18 mouse cellular contexts compared by ENCODE assay signal in genomic region chr11:119432706-119433105, GRCm38 (mm10). TPM values are rescaled to one million over a fixed set of nuclear protein-coding genes. Genes with fewer than 3 reads are reported as not detected.
DNase-seq lines count a peak whose midpoint lies in the region; ATAC-seq and TF ChIP-seq lines count a peak whose summit lies in the region.
"Had no signal": no experiment of that assay in that cellular context is flagged by ENCODE, and none has a peak within 500 bp of the region (broad histone marks: within the 10 kb centered on the region; RNA-seq: fewer than 3 reads in every experiment).

No protein-coding gene starts in this region.

- no peak overlapping the region for H3K4me2 ChIP-seq in stomach, embryonic 15.5 days
- H3K4me2 ChIP-seq in stomach, postnatal 0 days (replicated peaks; ENCODE audit: low read depth) = no peak overlapping the region
- no peak overlapping the region for H3K4me2 ChIP-seq in forebrain, embryonic 12.5 days
- no peak overlapping the region for H3K4me2 ChIP-seq in lung, postnatal 0 days (replicated peaks; ENCODE audit: low read depth, low read length)
- H3K4me2 ChIP-seq: hindbrain, embryonic 13.5 days; limb, embryonic 12.5 days; midbrain, embryonic 15.5 days; neural tube, embryonic 12.5 days had no signal

- WGBS in stomach, embryonic 15.5 days = 76% methylated on average over 7 of the region's 7 CpGs
- WGBS in stomach, postnatal 0 days = 68% methylated on average over 7 of the region's 7 CpGs
- WGBS in forebrain, embryonic 12.5 days = 80% methylated on average over 7 of the region's 7 CpGs
- 73% methylated on average over 7 of the region's 7 CpGs for WGBS in lung, postnatal 0 days

- DNase-seq in stomach, postnatal 0 days (ENCODE audit: low spot score) = no peak
- peak; percentile 10 for DNase-seq in cerebellum, adult 9-10 months
- peak; percentile 79 for DNase-seq in liver
- no peak for DNase-seq in lung, postnatal 0 days (ENCODE audit: low spot score)
- DNase-seq in B cell, adult 2 months = no peak
- DNase-seq: gastrocnemius, postnatal 36 days; lung, postnatal 36 days; retina, postnatal 1 day; thymus, postnatal 25 days had no signal

- H3K9ac ChIP-seq in stomach, embryonic 15.5 days = no peak overlapping the region
- no peak overlapping the region for H3K9ac ChIP-seq in stomach, postnatal 0 days (ENCODE audit: low read length)
- H3K9ac ChIP-seq in forebrain, embryonic 12.5 days = no peak overlapping the region
- no peak overlapping the region for H3K9ac ChIP-seq in lung, postnatal 0 days (replicated peaks; ENCODE audit: low read depth)
- H3K9ac ChIP-seq: hindbrain, embryonic 13.5 days; limb, embryonic 12.5 days; midbrain, embryonic 15.5 days; neural tube, embryonic 12.5 days had no signal

- H3K4me3 ChIP-seq in stomach, embryonic 15.5 days (replicated peaks) = no peak overlapping the region
- no peak overlapping the region for H3K4me3 ChIP-seq in stomach, postnatal 0 days (ENCODE audit: low read depth, low read length)
- H3K4me3 ChIP-seq in forebrain, embryonic 12.5 days (replicated peaks) = no peak overlapping the region
- H3K4me3 ChIP-seq in lung, postnatal 0 days (ENCODE audit: low read depth, low read length) = no peak overlapping the region
- H3K4me3 ChIP-seq: hindbrain, embryonic 13.5 days; limb, embryonic 12.5 days; midbrain, embryonic 15.5 days; neural tube, embryonic 12.5 days had no signal

- no peak overlapping the region for H3K27ac ChIP-seq in stomach, embryonic 15.5 days
- H3K27ac ChIP-seq in stomach, postnatal 0 days (replicated peaks) = no peak overlapping the region
- H3K27ac ChIP-seq in forebrain, embryonic 12.5 days = no peak overlapping the region
- no peak overlapping the region for H3K27ac ChIP-seq in lung, postnatal 0 days (ENCODE audit: low read length)
- H3K27ac ChIP-seq: hindbrain, embryonic 13.5 days; limb, embryonic 12.5 days; midbrain, embryonic 15.5 days; neural tube, embryonic 12.5 days had no signal

- 0 out of 2 replicates have a peak, but pooled peaks have one; percentile 25 for ATAC-seq in stomach, embryonic 15.5 days (ENCODE audit: insufficient read depth, low FRiP score, low read depth)
- ATAC-seq in stomach, postnatal 0 days (ENCODE audit: low FRiP score, low TSS enrichment) = no peak
- no peak for ATAC-seq in frontal cortex, adult (ENCODE audit: low TSS enrichment)
- ATAC-seq in forebrain, embryonic 12.5 days (ENCODE audit: low FRiP score) = no peak
- ATAC-seq in lung, postnatal 0 days = no peak
- ATAC-seq: forebrain, embryonic 16.5 days; intestine, postnatal 0 days; midbrain, embryonic 15.5 days had no signal

- peaks cover 22% of the 10 kb centered on the region for H3K36me3 ChIP-seq in stomach, embryonic 15.5 days
- peaks cover 37% of the 10 kb centered on the region for H3K36me3 ChIP-seq in stomach, postnatal 0 days (ENCODE audit: control insufficient read depth, insufficient read depth, low read length)
- H3K36me3 ChIP-seq in forebrain, embryonic 12.5 days (replicated peaks) = no peaks in the 10 kb centered on the region
- H3K36me3 ChIP-seq in lung, postnatal 0 days (ENCODE audit: insufficient read depth, low read length) = peaks cover 46% of the 10 kb centered on the region
- H3K36me3 ChIP-seq: hindbrain, embryonic 13.5 days; midbrain, embryonic 15.5 days; neural tube, embryonic 12.5 days had no signal

- H3K27me3 ChIP-seq in stomach, embryonic 15.5 days (replicated peaks) = no peaks in the 10 kb centered on the region
- H3K27me3 ChIP-seq in stomach, postnatal 0 days (ENCODE audit: control insufficient read depth, insufficient read depth, low read length) = no peaks in the 10 kb centered on the region
- H3K27me3 ChIP-seq in forebrain, embryonic 12.5 days = no peaks in the 10 kb centered on the region
- no peaks in the 10 kb centered on the region for H3K27me3 ChIP-seq in lung, postnatal 0 days (replicated peaks; ENCODE audit: insufficient read depth, low read length)
- H3K27me3 ChIP-seq: hindbrain, embryonic 13.5 days; limb, embryonic 12.5 days; midbrain, embryonic 15.5 days; neural tube, embryonic 12.5 days had no signal

- TF ChIP-seq CTCF in stomach, postnatal 0 days (IDR thresholded peaks at IDR 0.05; ENCODE audit: low read depth) = no peak
- TF ChIP-seq CTCF in lung, postnatal 0 days (IDR thresholded peaks at IDR 0.05) = no peak

- peaks cover 11% of the 10 kb centered on the region for H3K4me1 ChIP-seq in stomach, embryonic 15.5 days
- no peaks in the 10 kb centered on the region for H3K4me1 ChIP-seq in stomach, postnatal 0 days (replicated peaks; ENCODE audit: control insufficient read depth, insufficient read depth)
- peaks cover 12% of the 10 kb centered on the region for H3K4me1 ChIP-seq in forebrain, embryonic 12.5 days
- H3K4me1 ChIP-seq in lung, postnatal 0 days (ENCODE audit: insufficient read depth, low read depth, low read length) = 0 out of 2 replicates have a peak, but pooled peaks cover 3% of the 10 kb centered on the region

- no peak for TF ChIP-seq EP300 in stomach, postnatal 0 days (optimal IDR thresholded peaks at IDR 0.05)
- TF ChIP-seq EP300 in lung, postnatal 0 days (IDR thresholded peaks at IDR 0.05) = no peak

- no peaks in the 10 kb centered on the region for H3K9me3 ChIP-seq in stomach, embryonic 15.5 days
- no peaks in the 10 kb centered on the region for H3K9me3 ChIP-seq in stomach, postnatal 0 days (ENCODE audit: control insufficient read depth, low read length)
- H3K9me3 ChIP-seq in forebrain, embryonic 12.5 days = no peaks in the 10 kb centered on the region
- H3K9me3 ChIP-seq in lung, postnatal 0 days (ENCODE audit: low read length) = no peaks in the 10 kb centered on the region
- H3K9me3 ChIP-seq: hindbrain, embryonic 13.5 days; limb, embryonic 12.5 days; midbrain, embryonic 15.5 days; neural tube, embryonic 12.5 days had no signal

RNA-seq across cellular contexts. Expression of gene Rnf213, which starts 39.8 kb away (rescaled TPM):
- 7.3 and 7.6 TPM in 2 replicates for polyA plus RNA-seq in stomach, embryonic 15.5 days (2015; fragmentation: Nextera tagmentation; extraction: Ambion mirVana)
- polyA plus RNA-seq in stomach, postnatal 0 days (2015; fragmentation: Nextera tagmentation; extraction: Ambion mirVana) = 4.4 and 5.5 TPM in 2 replicates
- polyA plus RNA-seq in forebrain, embryonic 12.5 days (2016; fragmentation: Nextera tagmentation; extraction: Ambion mirVana) = 1.9 and 2.0 TPM in 2 replicates
- polyA plus RNA-seq in lung, postnatal 0 days (2015; fragmentation: Nextera tagmentation; extraction: Ambion mirVana) = 8.2 and 9.7 TPM in 2 replicates

RNA-seq across cellular contexts. Expression of gene Endov, which starts 58.4 kb away (rescaled TPM):
- 11.5 and 13.5 TPM in 2 replicates for polyA plus RNA-seq in stomach, embryonic 15.5 days (2015; fragmentation: Nextera tagmentation; extraction: Ambion mirVana)
- 9.2 and 12.8 TPM in 2 replicates for polyA plus RNA-seq in stomach, postnatal 0 days (2015; fragmentation: Nextera tagmentation; extraction: Ambion mirVana)
- 23.1 and 23.5 TPM in 2 replicates for polyA plus RNA-seq in forebrain, embryonic 12.5 days (2016; fragmentation: Nextera tagmentation; extraction: Ambion mirVana)
- polyA plus RNA-seq in lung, postnatal 0 days (2015; fragmentation: Nextera tagmentation; extraction: Ambion mirVana) = 10.2 and 10.3 TPM in 2 replicates

Comparison
In these comparisons a context has a peak if more than half of its experiments do, and no peak if none do; other contexts are left out.
1. DNase-seq: peak in cerebellum, adult 9-10 months (single experiment) and liver (single experiment); none in stomach, postnatal 0 days (single experiment), lung, postnatal 0 days (single experiment) and B cell, adult 2 months (0 of 2).